Mouse (Mus musculus): ENCODE measurements at regions not wholly inside any gene's neighbourhood (a gene's known extent, or its start where the extent isn't known, plus 50 kb on each side); places are given as distances from the start of the nearest gene placed in this dataset.

DNA sequence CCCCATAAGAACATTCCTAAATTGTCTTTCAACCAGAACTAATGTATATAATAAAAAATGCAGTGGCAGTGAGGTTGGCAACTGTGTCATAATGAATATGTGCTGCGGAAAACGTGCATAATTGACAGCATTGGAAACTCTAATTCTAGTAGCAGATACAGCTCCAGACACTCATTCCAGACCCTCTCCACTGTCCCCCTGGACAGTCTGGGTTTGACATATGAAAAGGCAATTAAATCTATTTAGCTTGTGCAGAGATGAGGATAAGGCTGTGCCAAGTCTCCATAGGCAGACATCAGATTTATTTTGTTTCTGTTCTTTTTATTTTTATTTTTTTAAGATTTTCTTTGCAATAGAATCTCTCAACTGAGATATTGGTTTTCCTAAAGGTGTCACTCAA, 392.3 kb downstream of the Lrriq3 start:
- DNase-seq, result no peak

DNA sequence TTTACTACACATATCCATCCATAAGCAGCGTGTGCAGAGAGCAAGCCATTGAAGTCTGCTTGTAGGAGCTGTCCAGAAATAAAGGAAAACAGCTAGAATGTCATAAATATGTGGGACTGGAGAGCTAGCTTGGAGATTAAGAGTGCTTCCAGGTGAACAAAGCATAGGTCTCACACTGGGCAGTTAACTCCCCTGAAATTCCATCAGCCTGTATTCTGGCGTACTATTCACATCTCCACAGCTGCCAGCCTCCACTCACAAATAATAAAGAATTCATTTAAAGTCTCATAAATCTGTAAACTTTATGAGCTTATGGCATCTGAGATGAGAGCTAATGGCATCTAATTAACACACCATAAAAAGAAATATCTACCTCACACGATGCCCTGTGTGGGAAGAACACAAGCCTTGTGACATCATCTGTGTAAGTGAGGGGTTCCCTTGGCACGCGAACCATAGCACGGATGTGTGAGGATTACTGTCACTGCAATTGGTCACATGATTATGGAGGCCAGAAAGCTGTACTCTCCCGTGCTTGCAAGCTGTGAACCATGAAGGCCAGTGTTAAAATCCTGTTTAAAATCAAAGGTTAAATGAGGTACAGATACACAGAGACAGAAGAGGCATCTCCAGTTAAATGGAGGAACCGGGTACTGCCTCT, 394.8 kb downstream of the Lrriq3 start:
- no peak for DNase-seq

DNA sequence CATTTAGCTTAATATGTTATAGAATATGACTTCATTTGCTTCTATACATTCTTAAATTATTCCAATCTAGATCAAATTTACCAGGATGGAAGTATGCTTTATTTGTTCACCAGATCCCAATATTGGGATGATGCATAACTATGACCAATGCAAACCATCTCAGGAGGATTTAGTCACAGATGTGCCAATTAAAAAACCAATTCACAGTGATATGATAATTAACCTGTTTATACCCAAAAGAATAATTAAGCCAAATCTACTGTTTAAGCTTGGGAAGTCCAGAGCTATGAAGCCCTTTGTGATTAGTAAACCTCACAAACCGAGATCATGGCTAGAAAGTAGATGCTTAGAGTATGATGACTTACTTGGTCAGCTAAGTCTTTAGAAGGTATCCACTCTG, 397.4 kb downstream of the Lrriq3 start:
- DNase-seq, result no peak

- DNase-seq, result no peak
Observed at GRCm38 (mm10) chr3:155510161-155510857, 417.1 kb downstream of the Lrriq3 start.

- no peak for DNase-seq
Observed at GRCm38 (mm10) chr3:155513885-155514284, 420.7 kb downstream of the Lrriq3 start.

DNA sequence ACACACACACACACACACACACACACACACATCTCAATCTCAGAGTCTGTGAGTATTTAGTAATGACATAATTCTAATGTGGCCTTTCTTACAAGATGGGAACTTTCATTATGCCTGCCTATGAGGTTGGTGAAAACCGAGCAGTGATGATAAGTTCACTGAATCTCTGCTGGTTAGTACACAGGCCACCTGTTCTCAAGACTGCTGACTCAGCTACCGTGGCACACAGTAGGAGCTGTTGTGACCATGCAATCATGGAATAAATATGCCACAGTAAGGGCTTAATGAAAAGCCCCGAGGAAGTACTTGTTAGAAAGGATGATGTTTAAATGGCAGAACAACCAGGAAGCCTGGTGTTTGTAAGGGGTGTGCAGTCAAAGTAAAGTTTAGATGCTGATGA, 436.1 kb downstream of the Lrriq3 start:
- DNase-seq, result no peak

- DNase-seq, result no peak
Observed at GRCm38 (mm10) chr3:155530811-155531210, 437.6 kb downstream of the Lrriq3 start.

DNA sequence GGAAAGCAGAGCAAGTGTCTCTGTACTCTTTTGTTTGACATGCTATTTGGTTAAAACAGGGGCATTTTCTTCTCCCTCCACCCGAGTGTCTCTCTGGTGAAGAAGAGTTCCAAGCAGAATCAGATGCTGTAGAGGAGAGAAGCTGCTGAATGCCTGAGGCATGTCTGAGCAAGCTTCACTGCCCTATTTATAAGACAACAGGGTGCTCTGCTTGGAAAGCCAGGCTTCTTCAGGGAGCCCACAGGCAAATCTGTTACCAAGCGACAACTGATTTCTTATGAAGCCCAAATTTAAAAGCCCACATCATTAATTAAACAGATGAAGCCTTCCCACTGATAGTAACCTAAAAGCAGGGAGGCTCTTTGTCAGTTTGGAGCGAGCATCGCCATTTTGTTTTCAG, 438.8 kb downstream of the Lrriq3 start:
- DNase-seq, result no peak

DNA sequence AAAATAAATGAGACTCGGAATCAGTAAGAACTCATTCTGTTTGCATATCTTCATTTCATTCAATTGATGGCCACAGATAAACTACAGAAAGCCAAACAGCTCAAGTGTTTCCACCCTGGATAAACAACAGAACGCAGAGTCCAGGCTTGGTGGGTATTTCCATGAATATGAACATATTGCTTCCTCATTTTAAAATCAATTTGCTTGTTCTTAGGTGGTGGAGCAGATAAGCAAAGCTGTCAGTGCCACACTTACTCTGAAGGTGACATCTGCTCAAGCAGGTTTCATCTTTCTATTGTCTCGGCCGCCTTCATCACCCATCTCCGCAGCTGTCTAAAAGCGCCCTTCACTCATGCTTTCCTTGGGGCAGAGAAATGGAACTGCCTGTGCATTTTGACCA, 455.0 kb downstream of the Lrriq3 start:
- no peak for DNase-seq

GRCm38 (mm10) chr3:155577111-155577510, 483.9 kb downstream of the Lrriq3 start:
- DNase-seq, result no peak

- DNase-seq, result no peak
Observed at GRCm38 (mm10) chr3:155604001-155604400, 510.8 kb downstream of the Lrriq3 start.
